16 mouse cellular contexts compared by ENCODE assay signal in genomic region chr2:76491371-76491770, GRCm38 (mm10).
"Had no signal": no experiment of that assay in that cellular context is flagged by ENCODE, and none has a peak within 500 bp of the region (broad histone marks: within the 10 kb centered on the region; RNA-seq: fewer than 3 reads in every experiment).

No protein-coding gene starts in this region.

- ATAC-seq: inflammation-experienced regulatory T-cells, adult 6 months; intestine, postnatal 0 days; liver, embryonic 12.5 days had no signal

- H3K27ac ChIP-seq: left cerebral cortex, adult 2 months; limb, embryonic 15.5 days; liver, embryonic 12.5 days; stomach, embryonic 15.5 days had no signal

- H3K4me3 ChIP-seq: left cerebral cortex, adult 2 months; limb, embryonic 15.5 days; liver, embryonic 12.5 days; midbrain, embryonic 10.5 days; myocyte; stomach, embryonic 15.5 days had no signal

- H3K9ac ChIP-seq: limb, embryonic 15.5 days; liver, embryonic 12.5 days; lung, embryonic 14.5 days; stomach, embryonic 15.5 days had no signal

- H3K9me3 ChIP-seq: limb, embryonic 15.5 days; liver, embryonic 12.5 days; midbrain, embryonic 10.5 days; stomach, embryonic 15.5 days had no signal

- H3K36me3 ChIP-seq: limb, embryonic 15.5 days; liver, embryonic 12.5 days; midbrain, embryonic 10.5 days; stomach, embryonic 15.5 days had no signal

- DNase-seq: kidney, postnatal 14 days; lung, embryonic 14.5 days; lung, postnatal 10 days; lung, postnatal 4 days; retina, postnatal 1 day; right cerebral cortex, postnatal 14 days; thymus, adult 2 months; thymus, postnatal 25 days had no signal

- H3K27me3 ChIP-seq: limb, embryonic 15.5 days; liver, embryonic 12.5 days; stomach, embryonic 15.5 days had no signal

- H3K4me1 ChIP-seq: limb, embryonic 15.5 days; liver, embryonic 12.5 days; stomach, embryonic 15.5 days had no signal

- H3K4me2 ChIP-seq: limb, embryonic 15.5 days; liver, embryonic 12.5 days; lung, embryonic 14.5 days; stomach, embryonic 15.5 days had no signal
